Mouse (Mus musculus) left cerebral cortex, adult 18-20 months (tissue): Measurements from ENCODE around the gene Slc2a4. TPM values are rescaled to one million over a fixed set of nuclear protein-coding genes. Genes with fewer than 3 reads are reported as not detected.
A peak's percentile ranks its signal among the peaks of the same experiment; 100 is the strongest.
"Not testable (repeated sequence)": the region's sequence is repeated elsewhere in the genome, so short reads cannot be mapped to it uniquely, and the experiment has no call there.

Experiments used
- DNase-seq, 2 experiments: peaks; one replicate each; pipeline ENCODE4 v3.0.0; 2021 to 2022; ENCODE audit warnings: low spot score in 2 of 2, mixed read lengths in 1 of 2
- total RNA-seq, 2 experiments: library from RNA; stranded (reverse); gene quantifications; 2 replicates each; pipeline ENCODE4 v1.2.3; 2021

Slc2a4 gene
- total RNA-seq, 2 experiments from 2014 or later, result 4.9 to 6.4 TPM

GRCm38 (mm10) chr11:69940962-69941361 lies 7.0 kb downstream of the Slc2a4 start:
- no peak for DNase-seq

GRCm38 (mm10) chr11:69939731-69940130 lies 8.3 kb downstream of the Slc2a4 start:
- DNase-seq, result no peak

DNA sequence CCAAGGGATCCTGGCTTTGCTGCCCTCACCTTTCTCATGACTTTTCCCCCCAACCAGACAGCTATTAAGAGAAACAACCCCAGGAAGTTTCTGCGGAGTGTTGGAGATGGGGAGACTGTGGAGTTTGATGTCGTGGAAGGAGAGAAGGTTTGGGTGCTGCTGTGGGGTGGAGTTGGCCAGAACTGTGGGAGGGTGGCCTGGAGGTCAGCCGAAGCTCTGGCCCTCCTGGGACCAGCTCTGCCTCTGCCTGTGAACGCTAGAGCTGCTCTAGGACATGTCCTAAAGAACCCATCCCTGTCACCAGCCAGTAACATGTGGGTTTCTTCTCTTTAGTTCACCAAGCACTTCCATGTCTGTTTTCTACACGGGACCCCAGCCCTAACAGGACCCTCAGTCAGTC lies 8.8 kb downstream of the Slc2a4 start:
- no peak for DNase-seq

- DNase-seq, result no peak
Observed at GRCm38 (mm10) chr11:69938401-69938979, 9.5 kb downstream of the Slc2a4 start.

- no peak for DNase-seq
Observed at GRCm38 (mm10) chr11:69937834-69938233, 10.2 kb downstream of the Slc2a4 start.

- DNase-seq, result no peak
Observed at GRCm38 (mm10) chr11:69937385-69937784, 10.6 kb downstream of the Slc2a4 start.

DNA sequence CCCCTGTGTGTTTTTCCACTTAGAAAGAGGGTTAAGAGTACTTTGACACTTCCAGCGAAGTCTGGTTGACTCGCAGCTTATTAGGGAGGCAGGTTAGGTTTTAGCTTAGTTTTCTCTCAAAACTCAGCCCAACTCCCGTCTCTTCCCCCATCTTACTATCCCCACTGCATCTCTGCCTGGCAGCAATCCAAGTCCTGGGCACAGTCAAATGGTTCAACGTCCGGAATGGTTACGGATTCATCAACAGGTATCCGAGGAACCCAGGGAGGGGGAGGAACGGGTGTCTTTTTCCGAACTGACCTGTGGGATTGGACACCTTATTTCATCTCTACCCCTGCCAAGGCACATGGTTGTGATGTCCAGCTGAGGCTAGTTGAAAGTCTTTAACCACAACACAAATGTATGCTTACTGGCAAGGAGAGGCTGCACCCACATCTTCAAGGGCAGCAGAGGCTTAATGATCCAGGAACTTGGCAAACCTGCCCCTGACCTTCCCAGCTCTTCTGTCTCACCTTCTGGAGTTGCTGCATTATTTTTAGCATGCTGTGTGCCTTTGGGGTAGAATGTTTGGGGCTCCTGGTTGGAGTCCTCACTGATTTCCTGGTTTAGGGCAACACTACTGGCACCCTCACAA lies 11.2 kb downstream of the Slc2a4 start:
- DNase-seq, result no peak

DNA sequence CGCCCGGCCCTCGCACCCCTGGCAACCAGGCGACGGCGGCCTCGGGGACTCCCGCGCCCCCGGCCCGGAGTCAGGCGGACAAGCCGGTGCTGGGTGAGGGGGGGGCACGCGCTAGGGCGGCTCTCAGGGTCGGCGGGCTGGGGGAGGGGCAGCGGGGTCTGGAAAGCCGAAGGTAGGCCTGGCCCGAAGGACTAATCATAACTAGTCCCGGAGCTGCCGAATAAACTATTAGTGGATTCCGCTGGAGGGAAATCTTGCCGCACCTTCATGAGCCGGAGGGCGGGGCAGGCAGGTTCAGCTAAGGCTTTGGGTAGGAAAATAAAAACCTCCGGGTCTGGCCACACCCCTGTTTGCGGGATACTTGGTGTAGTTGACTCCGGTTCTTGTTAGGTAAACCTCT lies 11.8 kb downstream of the Slc2a4 start:
- DNase-seq, result no peak

- DNase-seq, result peak; percentile 84 to 88
Observed at GRCm38 (mm10) chr11:69935137-69935879, 12.7 kb downstream of the Slc2a4 start, which contains the start of gene Ybx2. Gene Ybx2 (plus strand): TSS chr11:69935796.

- DNase-seq, result no peak
Observed at GRCm38 (mm10) chr11:69934681-69935080, 13.3 kb downstream of the Slc2a4 start.

DNA sequence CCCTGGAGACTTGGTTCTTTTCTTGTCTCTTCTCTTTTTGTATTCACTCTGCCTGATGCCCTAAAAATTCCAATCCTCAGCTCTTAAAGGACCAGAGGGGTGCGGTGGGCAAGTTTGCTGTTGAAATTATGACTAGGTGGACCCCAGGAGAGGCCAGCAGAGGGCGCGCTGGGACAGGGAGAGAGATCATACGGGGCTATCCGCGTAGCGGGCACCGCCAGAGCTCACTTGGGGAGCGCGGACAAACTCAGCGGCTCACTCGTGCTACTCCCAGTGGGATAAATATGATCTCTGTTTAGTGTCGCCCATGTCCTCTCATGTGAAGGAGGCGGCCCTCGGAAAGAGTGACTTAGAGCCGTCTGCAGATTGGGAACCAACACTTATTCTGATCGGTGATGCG lies 13.8 kb downstream of the Slc2a4 start:
- peak; percentile 85 to 96 for DNase-seq

DNA sequence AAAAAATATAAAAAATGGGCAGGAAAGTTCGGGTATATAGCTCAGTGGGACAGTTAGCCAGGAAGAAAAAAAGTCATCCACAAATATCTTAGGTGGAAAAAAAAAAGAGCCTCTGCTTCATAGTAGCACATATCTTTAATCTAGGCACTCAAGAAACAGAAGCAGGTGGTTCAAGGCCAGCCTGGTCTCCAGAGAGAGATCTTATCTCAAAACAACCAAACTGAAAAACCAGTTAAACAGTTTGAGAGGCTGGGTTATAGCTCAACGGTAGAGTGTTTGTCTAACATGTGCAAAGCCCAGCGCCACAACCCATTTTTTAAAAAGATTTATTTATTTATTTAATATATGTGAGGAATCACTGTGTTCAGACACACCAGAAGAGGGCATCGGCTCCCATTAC lies 14.9 kb downstream of the Slc2a4 start:
- DNase-seq, result no peak

- no peak for DNase-seq
Observed at GRCm38 (mm10) chr11:69932254-69932653, 15.7 kb downstream of the Slc2a4 start.

- DNase-seq, result no peak
Observed at GRCm38 (mm10) chr11:69931769-69932168, 16.2 kb downstream of the Slc2a4 start.

- DNase-seq, result no peak
Observed at GRCm38 (mm10) chr11:69930967-69931537, 16.9 kb downstream of the Slc2a4 start.

DNA sequence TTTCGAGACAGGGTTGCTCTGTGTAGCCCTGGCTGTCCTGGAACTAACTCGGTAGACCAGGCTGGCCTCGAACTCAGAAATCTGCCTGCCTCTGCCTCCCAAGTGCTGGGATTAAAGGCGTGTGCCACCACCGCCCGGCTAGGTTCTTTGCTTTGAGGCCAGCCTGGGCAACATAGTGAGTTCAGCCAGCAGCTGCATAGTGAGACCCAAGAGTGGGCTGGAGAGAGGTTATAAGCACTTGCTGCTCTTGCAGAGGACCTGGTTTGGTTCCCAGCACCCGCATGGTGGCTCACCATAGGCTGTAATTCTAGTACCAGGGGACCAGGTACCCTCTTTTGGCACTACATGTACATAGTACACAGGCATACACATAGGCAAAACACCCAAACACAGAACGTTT lies 17.8 kb downstream of the Slc2a4 start:
- not testable (repeated sequence) for DNase-seq

DNA sequence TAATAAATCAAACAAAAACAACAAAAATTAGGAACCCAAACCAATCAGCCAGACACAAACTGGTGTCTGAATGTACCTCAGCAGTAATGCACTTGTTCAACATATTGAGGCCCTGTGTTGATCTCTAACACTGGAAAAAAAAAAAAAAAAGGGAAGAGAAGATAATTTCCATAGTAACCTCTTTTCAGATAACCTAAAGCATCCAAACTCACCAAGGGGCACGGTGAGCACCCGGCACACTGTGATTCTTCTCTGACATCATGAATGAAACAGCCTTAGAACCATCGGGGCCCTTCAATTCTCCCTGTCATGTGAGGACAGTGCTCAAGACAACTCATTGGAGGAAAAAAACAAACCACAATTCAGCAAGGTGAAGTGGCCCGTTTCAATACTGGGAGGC lies 18.3 kb downstream of the Slc2a4 start:
- no peak for DNase-seq

DNA sequence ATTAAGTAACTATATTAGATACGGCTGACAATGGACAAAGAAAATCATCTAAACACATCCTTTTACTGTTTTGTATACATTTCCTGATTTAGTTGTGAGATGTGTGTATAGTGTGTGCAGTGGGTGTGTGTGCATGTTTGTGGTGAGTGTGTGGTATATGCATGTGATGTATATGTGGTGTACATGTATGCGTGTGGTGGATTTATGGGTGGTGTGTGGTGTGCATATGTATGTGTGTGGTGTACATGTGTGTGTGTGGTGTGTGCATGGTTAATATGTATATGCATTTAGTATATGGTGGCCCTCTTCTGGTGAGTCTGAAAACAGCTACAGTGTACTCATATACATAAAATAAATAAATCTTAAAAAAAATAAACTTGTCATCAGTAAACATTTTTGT lies 20.5 kb downstream of the Slc2a4 start:
- DNase-seq, result no peak

DNA sequence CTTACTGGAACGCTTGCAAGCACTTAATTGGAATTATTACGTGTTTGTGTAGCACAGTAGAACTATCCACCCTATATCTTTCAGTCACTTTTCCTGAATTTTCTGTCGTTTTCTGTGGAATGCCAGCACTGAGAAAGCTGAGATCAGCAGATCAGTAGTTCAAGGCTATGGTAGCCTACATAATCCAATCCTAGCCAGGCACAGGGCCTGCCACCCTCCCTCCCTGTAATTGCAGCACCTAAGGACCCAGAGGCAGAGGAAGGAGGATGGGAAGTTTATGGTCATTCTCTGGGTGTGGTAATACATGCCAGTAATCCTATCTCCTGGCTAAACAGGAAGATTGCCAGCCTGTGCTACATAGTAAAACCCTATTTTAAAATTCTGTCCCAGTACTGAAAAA lies 25.2 kb downstream of the Slc2a4 start:
- DNase-seq, result no peak

- no peak for DNase-seq
Observed at GRCm38 (mm10) chr11:69922012-69922756, 25.8 kb downstream of the Slc2a4 start.
